Mouse (Mus musculus): ENCODE measurements at regions not wholly inside any gene's neighbourhood (a gene's known extent, or its start where the extent isn't known, plus 50 kb on each side); places are given as distances from the start of the nearest gene placed in this dataset.

- Histone ChIP-seq H3K36me3 (ENCODE audit: control insufficient read depth, insufficient read depth, low read length) (no peaks in the 10 kb centered on the region), H3K27me3 (ENCODE audit: control insufficient read depth, insufficient read depth, low read length) (no peaks in the 10 kb centered on the region), H3K4me3 (ENCODE audit: extremely low read depth, insufficient read depth, insufficient read length) (no peak overlapping the region), H3K4me1 (ENCODE audit: control insufficient read depth, insufficient read depth, insufficient read length) (no peaks in the 10 kb centered on the region), H3K27ac (ENCODE audit: insufficient read depth, low read length) (no peak overlapping the region)
- DNase-seq (ENCODE audit: low read depth in 1 of 2, low spot score in 2 of 2), result no peak
- 82% methylated on average over 2 of the region's 2 CpGs for WGBS
- TF ChIP-seq CTCF (IDR thresholded peaks at IDR 0.05; ENCODE audit: extremely low read depth, insufficient read depth, insufficient read length, insufficient replicate concordance), result no peak
- no peak for TF ChIP-seq POLR2A (IDR thresholded peaks at IDR 0.05; ENCODE audit: low read depth, low read length)
Observed at GRCm38 (mm10) chr5:43146928-43147327, 86.0 kb upstream of the Cpeb2 start.

- DNase-seq (ENCODE audit: low read depth in 1 of 2, low spot score in 2 of 2), result no peak
- H3K4me1 ChIP-seq (ENCODE audit: control insufficient read depth, insufficient read depth, insufficient read length), result no peaks in the 10 kb centered on the region
- H3K27me3 ChIP-seq (ENCODE audit: control insufficient read depth, insufficient read depth, low read length), result no peaks in the 10 kb centered on the region
- no peaks in the 10 kb centered on the region for H3K36me3 ChIP-seq (ENCODE audit: control insufficient read depth, insufficient read depth, low read length)
- H3K4me3 ChIP-seq (ENCODE audit: extremely low read depth, insufficient read depth, insufficient read length), result no peak overlapping the region
- H3K27ac ChIP-seq (ENCODE audit: insufficient read depth, low read length), result no peak overlapping the region
- no peak for TF ChIP-seq CTCF (IDR thresholded peaks at IDR 0.05; ENCODE audit: extremely low read depth, insufficient read depth, insufficient read length, insufficient replicate concordance)
- 87% methylated on average over 9 of the region's 9 CpGs for WGBS
Observed at GRCm38 (mm10) chr5:43148486-43148885, 84.5 kb upstream of the Cpeb2 start.

- Histone ChIP-seq H3K27ac (ENCODE audit: insufficient read depth, low read length) (no peak overlapping the region), H3K4me3 (ENCODE audit: extremely low read depth, insufficient read depth, insufficient read length) (no peak overlapping the region), H3K36me3 (ENCODE audit: control insufficient read depth, insufficient read depth, low read length) (no peaks in the 10 kb centered on the region), H3K27me3 (ENCODE audit: control insufficient read depth, insufficient read depth, low read length) (no peaks in the 10 kb centered on the region), H3K4me1 (ENCODE audit: control insufficient read depth, insufficient read depth, insufficient read length) (no peaks in the 10 kb centered on the region)
- no peak for DNase-seq (ENCODE audit: low read depth in 1 of 2, low spot score in 2 of 2)
- 88% methylated on average over 4 of the region's 4 CpGs for WGBS
- TF ChIP-seq CTCF (IDR thresholded peaks at IDR 0.05; ENCODE audit: extremely low read depth, insufficient read depth, insufficient read length, insufficient replicate concordance) (no peak), POLR2A (IDR thresholded peaks at IDR 0.05; ENCODE audit: low read depth, low read length) (no peak)
Observed at GRCm38 (mm10) chr5:43149559-43149958, 83.4 kb upstream of the Cpeb2 start.

GRCm38 (mm10) chr5:43151099-43151774 lies 81.7 kb upstream of the Cpeb2 start:
- TF ChIP-seq POLR2A (IDR thresholded peaks at IDR 0.05; ENCODE audit: low read depth, low read length), result no peak
- TF ChIP-seq CTCF (IDR thresholded peaks at IDR 0.05; ENCODE audit: extremely low read depth, insufficient read depth, insufficient read length, insufficient replicate concordance), result no peak
- Histone ChIP-seq H3K36me3 (ENCODE audit: control insufficient read depth, insufficient read depth, low read length) (no peaks in the 10 kb centered on the region), H3K27me3 (ENCODE audit: control insufficient read depth, insufficient read depth, low read length) (no peaks in the 10 kb centered on the region), H3K4me3 (ENCODE audit: extremely low read depth, insufficient read depth, insufficient read length) (no peak overlapping the region), H3K27ac (ENCODE audit: insufficient read depth, low read length) (no peak overlapping the region), H3K4me1 (ENCODE audit: control insufficient read depth, insufficient read depth, insufficient read length) (no peaks in the 10 kb centered on the region)
- DNase-seq (ENCODE audit: low read depth in 1 of 2, low spot score in 2 of 2), result no peak
- WGBS, result 90% methylated on average over 3 of the region's 3 CpGs

GRCm38 (mm10) chr5:43152119-43152611 lies 80.8 kb upstream of the Cpeb2 start:
- WGBS, result 43% methylated on average over 8 of the region's 8 CpGs
- TF ChIP-seq CTCF (IDR thresholded peaks at IDR 0.05; ENCODE audit: extremely low read depth, insufficient read depth, insufficient read length, insufficient replicate concordance) (no peak), POLR2A (IDR thresholded peaks at IDR 0.05; ENCODE audit: low read depth, low read length) (no peak)
- Histone ChIP-seq H3K27me3 (ENCODE audit: control insufficient read depth, insufficient read depth, low read length) (no peaks in the 10 kb centered on the region), H3K36me3 (ENCODE audit: control insufficient read depth, insufficient read depth, low read length) (no peaks in the 10 kb centered on the region), H3K4me1 (ENCODE audit: control insufficient read depth, insufficient read depth, insufficient read length) (no peaks in the 10 kb centered on the region), H3K4me3 (ENCODE audit: extremely low read depth, insufficient read depth, insufficient read length) (no peak overlapping the region), H3K27ac (ENCODE audit: insufficient read depth, low read length) (no peak overlapping the region)
- no peak for DNase-seq (ENCODE audit: low read depth in 1 of 2, low spot score in 2 of 2)

GRCm38 (mm10) chr5:43152881-43153280 lies 80.1 kb upstream of the Cpeb2 start:
- WGBS, result 83% methylated on average over 1 of the region's 1 CpGs
- TF ChIP-seq POLR2A (IDR thresholded peaks at IDR 0.05; ENCODE audit: low read depth, low read length) (no peak), CTCF (IDR thresholded peaks at IDR 0.05; ENCODE audit: extremely low read depth, insufficient read depth, insufficient read length, insufficient replicate concordance) (no peak)
- Histone ChIP-seq H3K4me3 (ENCODE audit: extremely low read depth, insufficient read depth, insufficient read length) (no peak overlapping the region), H3K36me3 (ENCODE audit: control insufficient read depth, insufficient read depth, low read length) (no peaks in the 10 kb centered on the region), H3K27ac (ENCODE audit: insufficient read depth, low read length) (no peak overlapping the region), H3K4me1 (ENCODE audit: control insufficient read depth, insufficient read depth, insufficient read length) (no peaks in the 10 kb centered on the region), H3K27me3 (ENCODE audit: control insufficient read depth, insufficient read depth, low read length) (no peaks in the 10 kb centered on the region)
- no peak for DNase-seq (ENCODE audit: low read depth in 1 of 2, low spot score in 2 of 2)

GRCm38 (mm10) chr5:43156771-43157170 lies 76.2 kb upstream of the Cpeb2 start:
- Histone ChIP-seq H3K36me3 (ENCODE audit: control insufficient read depth, insufficient read depth, low read length) (no peaks in the 10 kb centered on the region), H3K4me3 (ENCODE audit: extremely low read depth, insufficient read depth, insufficient read length) (no peak overlapping the region), H3K4me1 (ENCODE audit: control insufficient read depth, insufficient read depth, insufficient read length) (no peaks in the 10 kb centered on the region), H3K27ac (ENCODE audit: insufficient read depth, low read length) (no peak overlapping the region), H3K27me3 (ENCODE audit: control insufficient read depth, insufficient read depth, low read length) (no peaks in the 10 kb centered on the region)
- WGBS, result 84% methylated on average over 3 of the region's 3 CpGs
- no peak for TF ChIP-seq CTCF (IDR thresholded peaks at IDR 0.05; ENCODE audit: extremely low read depth, insufficient read depth, insufficient read length, insufficient replicate concordance)
- TF ChIP-seq POLR2A (IDR thresholded peaks at IDR 0.05; ENCODE audit: low read depth, low read length), result no peak
- no peak for DNase-seq (ENCODE audit: low read depth in 1 of 2, low spot score in 2 of 2)
